Mouse (Mus musculus) ES-CJ7 (cell line): ENCODE measurements around the gene Igfbp6.
"Not testable (repeated sequence)": the region's sequence is repeated elsewhere in the genome, so short reads cannot be mapped to it uniquely, and the experiment has no call there.

Experiments used
- DNase-seq: peaks from one replicate; pipeline ENCODE4 v3.0.0; 2011; ENCODE audit warnings: low read depth, low spot score

Igfbp6 gene

DNA sequence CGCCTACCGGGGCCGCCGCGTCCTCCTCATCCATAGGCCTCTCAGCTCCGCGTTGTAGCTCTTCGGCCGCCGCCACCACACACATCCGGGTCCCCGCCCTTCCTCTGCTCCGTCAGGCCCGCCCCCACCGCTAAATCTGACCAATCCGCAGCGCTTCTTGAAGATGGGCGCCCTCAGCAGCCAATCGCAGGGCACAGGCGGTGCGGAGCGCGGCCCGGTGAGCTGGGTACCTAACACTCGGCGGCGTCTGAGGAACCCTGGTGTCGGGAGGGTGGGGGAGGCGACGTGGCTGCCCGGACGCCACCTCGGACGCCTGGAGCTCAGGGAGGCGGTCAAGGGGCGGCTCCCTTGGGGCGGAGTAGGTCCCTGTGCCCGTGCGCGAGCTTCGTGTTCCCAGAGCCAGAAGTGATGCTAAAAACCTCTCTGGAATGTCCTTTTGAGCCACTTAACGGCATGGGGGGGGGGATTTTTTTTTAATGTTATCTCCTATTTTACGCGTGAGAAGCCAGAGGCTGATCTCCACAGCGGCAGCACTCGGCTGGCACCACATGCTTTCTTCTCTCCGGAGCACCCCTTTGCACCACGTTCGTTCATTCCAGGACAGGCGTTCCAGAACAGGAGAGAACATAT is 7.9 kb upstream of the Igfbp6 start, which contains the start of gene Spryd3:
Gene Spryd3, minus strand, starts transcription at position 106 of the 630 bp plus-strand sequence.
- peak; percentile 97 for DNase-seq

DNA sequence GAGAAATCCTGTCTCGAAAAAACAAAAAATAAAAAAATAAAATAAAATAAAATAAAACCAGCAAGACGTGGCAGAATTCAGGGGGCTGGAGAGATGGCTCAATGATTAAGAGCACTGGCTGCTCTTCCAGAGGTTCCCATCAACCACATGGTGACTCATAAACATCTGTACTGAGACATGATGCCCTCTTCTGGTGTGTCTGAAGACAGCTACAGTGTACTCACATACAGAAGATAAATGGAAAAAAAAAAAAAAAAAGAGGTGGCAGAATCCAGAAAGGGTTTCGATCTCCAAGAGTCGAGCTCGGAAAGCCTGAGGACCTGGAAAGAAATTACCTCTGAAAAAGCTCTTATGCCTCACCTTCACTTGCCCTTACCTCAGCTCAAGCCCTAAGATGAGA is 3.0 kb upstream of the Igfbp6 start:
- no peak for DNase-seq

DNA sequence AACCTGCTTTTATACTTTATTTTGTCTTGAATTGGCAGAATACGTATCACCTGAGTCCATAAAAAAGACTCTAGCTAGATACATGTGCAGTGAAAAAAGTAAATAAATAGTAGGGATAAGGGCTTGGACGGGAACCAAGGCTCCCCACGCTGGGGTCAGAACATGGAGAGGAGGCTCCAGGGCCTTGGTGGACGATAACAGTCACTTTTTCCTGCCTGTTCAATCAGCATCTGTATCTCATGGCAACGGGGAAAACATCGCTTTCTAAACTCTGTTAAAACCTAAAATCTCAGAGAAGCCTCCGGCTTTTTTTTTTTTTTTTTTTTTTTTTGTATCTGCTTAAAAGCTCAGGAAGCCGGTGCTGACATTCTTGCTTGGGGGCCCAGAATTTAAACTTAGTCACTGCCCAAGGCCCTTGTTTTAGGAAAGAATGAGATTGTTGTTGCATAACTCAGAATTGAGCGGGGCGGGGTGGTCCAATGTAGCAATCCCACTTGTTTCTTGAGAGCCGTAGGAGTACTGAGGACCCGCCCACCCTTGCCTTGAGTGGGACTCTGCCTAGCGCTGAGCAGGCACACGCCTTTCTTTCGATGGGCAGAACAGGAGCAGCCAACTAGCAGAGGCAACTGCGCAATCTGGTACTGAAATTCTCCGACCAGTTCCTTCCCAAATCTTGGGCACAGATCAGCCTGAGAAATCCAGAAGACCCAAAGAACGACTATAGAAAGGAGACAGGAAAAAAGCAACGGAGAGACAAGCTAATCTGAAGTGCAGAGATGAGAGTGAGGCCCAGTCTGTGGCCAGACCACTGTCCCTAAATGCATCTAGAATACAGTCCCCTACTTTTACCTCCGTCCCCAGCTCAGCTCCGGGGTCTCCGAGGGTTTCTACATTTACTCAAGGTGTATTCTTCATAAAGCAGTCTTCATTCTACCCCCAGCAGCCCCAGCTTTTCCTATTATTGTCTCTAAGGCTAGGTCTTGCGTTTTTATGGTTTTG is 949 bp upstream of the Igfbp6 start:
- peak; percentile 52 for DNase-seq

GRCm38 (mm10) chr15:102144726-102145125 is 564 bp downstream of the Igfbp6 start:
- DNase-seq = no peak

DNA sequence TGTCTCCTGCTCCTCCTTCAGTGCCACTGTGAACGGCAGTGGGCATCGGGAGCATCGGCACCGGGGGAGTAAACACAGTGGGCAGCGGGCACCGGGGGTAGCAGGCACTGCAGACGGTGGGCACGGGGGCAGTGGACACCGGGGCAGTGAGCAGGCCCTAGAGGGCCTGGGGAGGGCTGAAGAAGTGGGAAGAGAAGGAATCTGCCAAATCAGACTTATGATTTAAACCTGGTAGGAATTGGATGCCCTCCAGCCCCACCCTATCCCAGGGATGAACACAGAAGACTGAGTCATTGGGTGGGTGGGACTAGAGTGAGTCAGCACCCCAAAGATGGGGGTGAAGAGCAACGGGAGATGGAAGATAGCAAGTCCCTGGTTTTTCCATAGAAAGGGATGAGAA is 1.2 kb downstream of the Igfbp6 start:
- DNase-seq = no peak

DNA sequence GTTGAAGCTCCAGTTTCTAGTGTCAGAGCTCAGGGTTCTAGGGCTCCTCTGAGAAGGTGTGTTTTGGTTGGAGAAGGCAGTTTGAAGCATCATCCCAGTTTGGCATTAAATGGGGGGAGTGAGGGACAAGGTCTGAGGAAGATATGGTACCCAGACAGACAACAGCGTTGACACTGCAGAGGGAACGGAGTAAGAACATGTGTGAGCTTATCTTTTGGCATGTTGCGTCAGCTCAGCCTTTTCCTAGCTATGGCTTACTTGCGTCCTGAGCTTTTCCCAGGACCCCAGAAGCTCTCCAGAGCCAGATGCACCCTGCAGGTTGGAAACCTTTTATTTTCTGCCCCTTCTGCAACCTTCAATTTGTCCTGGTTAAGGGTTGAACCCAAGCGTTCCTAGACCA is 1.9 kb downstream of the Igfbp6 start:
- no peak for DNase-seq

DNA sequence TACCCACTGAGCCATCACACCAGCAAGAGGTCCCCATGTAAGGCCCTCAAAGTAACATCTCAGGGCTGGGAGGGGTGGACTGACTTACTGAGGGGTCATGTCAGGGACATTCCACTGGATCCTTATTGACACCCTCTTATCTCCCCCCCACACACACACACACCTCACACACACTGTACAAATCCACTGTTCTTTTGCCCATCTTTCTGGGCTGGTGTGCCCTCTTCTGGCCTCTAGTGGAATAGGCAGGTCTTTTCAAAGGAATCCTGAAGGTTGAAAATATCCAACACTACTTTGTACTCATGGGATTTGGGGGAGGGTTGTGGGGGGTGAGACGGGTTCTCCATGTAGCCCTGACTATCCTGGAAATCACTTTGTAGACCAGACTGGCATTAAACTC is 2.7 kb downstream of the Igfbp6 start:
- peak; percentile 60 for DNase-seq

GRCm38 (mm10) chr15:102147674-102148402 is 3.7 kb downstream of the Igfbp6 start:
- DNase-seq = no peak

DNA sequence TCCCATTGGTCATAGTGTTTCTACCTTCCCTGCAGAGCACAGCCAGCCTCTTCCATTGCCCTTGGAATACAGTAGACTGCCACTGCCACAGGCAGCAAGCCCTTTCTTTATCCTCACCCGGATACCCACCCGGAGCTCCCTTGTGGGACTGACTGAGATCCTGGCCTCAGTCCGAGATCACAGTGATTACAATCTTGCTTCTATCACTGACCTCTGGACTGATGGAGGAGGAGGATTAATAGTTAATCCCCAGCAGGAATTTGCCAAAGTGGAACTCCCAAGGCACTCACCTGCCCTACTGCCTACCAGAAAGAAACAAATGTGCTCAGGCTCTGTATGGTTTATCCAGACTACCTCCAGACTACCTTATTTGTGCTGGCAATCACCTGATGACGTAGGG is 5.4 kb downstream of the Igfbp6 start:
- DNase-seq = no peak

- peak; percentile 47 for DNase-seq
These were observed 6.4 kb downstream of the Igfbp6 start, which contains the start of gene Soat2 for GRCm38 (mm10) chr15:102150301-102151135. Soat2 (plus strand) TSS chr15:102150526.

DNA sequence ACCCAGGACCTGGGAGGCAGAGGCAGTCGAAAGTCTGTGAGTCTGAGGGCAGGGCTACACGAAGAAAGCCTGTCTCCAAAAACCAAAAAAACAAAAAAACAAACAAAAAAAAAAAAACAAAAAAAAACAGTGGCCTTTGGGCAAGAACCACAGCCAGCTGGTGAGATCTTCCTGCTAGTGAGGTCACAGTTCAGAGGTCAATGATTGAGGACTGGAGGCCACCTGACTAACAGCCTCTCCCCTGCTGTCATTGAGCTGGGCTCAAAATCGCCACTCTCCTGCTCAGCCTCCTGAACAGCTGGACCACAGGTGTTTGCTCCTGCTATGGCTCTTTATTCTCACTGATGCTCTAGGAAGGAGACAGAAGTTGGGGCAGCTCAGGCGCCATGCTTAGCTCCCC is 8.5 kb downstream of the Igfbp6 start:
- no peak for DNase-seq

- not testable (repeated sequence) for DNase-seq
These were observed 10.8 kb downstream of the Igfbp6 start for GRCm38 (mm10) chr15:102155006-102155405.

DNA sequence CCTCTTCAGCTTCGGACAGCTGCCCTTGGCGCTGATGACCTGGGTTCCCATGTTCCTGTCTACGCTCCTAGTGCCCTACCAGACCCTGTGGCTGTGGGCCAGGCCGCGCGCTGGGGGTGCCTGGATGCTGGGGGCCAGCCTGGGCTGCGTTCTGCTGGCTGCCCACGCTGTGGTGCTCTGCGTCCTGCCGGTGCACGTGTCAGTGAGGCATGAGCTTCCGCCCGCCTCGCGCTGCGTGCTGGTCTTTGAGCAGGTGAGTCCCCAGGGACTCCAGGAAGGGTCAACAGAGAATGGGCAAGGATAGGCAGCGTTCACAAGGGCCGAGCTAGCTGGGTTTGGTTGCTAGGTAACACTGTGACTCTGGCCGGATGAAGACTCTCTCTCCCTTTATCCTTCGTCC is 12.7 kb downstream of the Igfbp6 start:
- peak; percentile 56 for DNase-seq

- peak; percentile 73 for DNase-seq
These were observed 16.4 kb downstream of the Igfbp6 start for GRCm38 (mm10) chr15:102160415-102161060.

- peak; percentile 56 for DNase-seq
These were observed 19.9 kb downstream of the Igfbp6 start for GRCm38 (mm10) chr15:102163900-102164693.

GRCm38 (mm10) chr15:102165468-102166100 is 21.4 kb downstream of the Igfbp6 start:
- no peak for DNase-seq

DNA sequence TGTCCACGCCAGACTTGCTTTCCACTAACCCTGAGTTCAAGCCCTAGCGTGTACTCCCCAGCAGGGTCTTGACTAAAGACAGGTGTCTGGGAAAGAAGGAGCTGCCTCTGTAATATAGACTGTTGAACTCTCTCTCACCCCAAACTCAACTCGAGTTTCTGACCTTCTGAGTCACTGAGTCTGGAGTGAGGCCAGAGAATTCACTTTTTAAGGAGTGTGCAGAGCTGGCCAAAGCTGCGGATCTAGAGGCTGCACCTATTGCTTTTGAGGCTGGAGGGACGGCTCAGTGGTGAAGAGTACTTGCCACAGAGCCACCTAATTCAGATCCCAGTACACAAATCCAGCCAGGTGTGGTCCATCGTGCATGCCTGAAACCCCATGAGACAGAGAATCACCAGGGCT is 23.5 kb downstream of the Igfbp6 start:
- DNase-seq = no peak

- DNase-seq = no peak
These were observed 24.9 kb downstream of the Igfbp6 start for GRCm38 (mm10) chr15:102169064-102169463.

- no peak for DNase-seq
These were observed 29.4 kb downstream of the Igfbp6 start for GRCm38 (mm10) chr15:102173581-102173980.
